Mouse (Mus musculus): Measurements from ENCODE around the gene Galk2.

The Galk2 gene

DNA sequence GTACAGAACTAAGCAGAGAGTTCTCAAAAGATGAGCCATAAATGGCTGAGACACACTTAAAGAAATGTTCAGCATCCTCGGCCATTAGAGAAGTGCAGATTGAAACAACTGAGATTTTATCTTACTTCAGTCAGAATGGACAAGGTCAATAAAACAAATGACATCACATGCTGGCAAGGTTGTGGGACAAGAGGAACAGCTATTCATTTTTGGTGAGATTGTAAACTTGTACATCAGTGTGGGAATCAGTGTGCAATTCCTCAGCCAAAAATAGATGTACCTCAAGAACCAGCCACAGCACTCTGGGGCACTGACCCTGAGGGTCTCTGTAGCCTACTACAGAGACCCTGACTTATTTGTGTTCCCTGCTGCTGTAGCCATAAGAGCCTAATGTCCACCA is 84.4 kb downstream of the Galk2 start:
- DNase-seq, result no peak

GRCm38 (mm10) chr2:125948195-125948594 is 89.3 kb downstream of the Galk2 start:
- DNase-seq, result no peak

DNA sequence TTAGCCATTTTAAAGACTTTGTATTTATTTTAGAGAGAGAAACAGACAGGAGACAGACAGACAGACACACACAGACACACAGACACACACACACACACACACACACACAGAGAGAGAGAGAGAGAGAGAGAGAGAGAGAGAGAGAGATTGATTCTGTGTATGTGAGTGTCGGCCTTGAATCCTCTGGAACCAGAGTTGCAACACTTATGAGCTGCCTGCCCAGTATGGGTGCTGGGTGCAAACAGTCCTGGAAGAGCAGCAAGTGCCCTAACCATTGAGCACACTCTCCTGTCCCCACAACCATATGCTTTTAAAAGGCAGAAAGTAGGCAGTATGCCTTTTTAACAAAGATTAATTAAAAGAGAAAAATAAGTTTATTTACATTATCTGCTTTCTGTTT is 109.9 kb downstream of the Galk2 start:
- no peak for DNase-seq

GRCm38 (mm10) chr2:125973207-125973606 is 114.3 kb downstream of the Galk2 start:
- DNase-seq, result no peak

DNA sequence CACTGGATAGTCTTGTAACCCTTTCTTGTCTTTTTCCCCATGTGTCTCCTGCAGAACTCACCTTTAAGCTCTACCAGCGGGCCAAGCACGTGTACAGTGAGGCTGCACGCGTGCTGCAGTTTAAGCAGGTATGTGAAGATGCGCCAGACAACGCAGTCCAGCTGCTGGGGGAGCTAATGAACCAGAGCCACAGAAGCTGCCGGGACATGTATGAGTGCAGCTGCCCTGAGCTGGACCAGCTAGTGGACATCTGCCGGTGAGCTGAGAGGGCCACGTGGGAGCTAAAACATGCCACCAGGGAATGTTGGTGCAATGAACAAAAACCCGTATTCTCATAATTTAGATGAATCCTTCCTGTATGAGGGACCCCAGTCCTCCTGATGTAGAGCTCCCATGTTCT is 116.3 kb downstream of the Galk2 start:
- no peak for DNase-seq

- DNase-seq, result no peak
Observed at GRCm38 (mm10) chr2:125975808-125976345, 117.0 kb downstream of the Galk2 start.

- DNase-seq, result no peak
Observed at GRCm38 (mm10) chr2:126002291-126002690, 143.4 kb downstream of the Galk2 start.

GRCm38 (mm10) chr2:126006088-126006487 is 147.2 kb downstream of the Galk2 start:
- DNase-seq, result peak; percentile 75 to 77

GRCm38 (mm10) chr2:126006742-126007141 is 147.8 kb downstream of the Galk2 start:
- no peak for DNase-seq

GRCm38 (mm10) chr2:126014989-126015710 is 156.2 kb downstream of the Galk2 start:
- DNase-seq, result no peak

DNA sequence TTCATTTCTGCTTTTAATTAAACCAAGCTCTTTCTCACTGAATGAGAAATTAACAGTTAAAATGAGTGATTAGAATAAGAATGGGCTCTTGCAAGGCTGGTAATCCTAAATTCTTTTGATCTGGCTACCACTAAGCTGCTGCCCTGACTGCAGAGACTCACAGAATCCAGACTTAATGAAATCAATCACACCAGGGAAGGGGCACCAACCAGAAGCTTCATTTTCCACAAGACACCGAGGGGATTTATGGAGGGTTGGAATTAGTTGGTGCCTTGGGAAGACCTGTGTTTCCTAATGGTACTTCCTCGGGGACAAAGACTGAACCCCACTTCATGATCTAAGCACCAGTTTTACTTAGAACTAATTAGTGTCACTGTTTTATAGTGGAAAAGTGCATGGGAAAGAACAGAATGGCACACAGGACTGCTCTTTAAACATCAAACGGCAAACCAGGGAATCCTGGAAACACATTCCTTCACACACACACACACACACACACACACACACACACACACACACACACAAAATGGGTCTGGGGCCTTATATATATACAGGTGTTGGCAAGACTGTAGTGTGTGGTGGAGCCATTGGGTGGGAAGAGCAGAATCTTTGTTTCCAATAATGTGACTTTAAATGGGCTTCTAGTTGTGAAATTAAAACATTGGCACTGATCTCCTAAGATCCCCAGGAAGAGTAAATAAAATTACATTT is 157.0 kb downstream of the Galk2 start:
- no peak for DNase-seq

DNA sequence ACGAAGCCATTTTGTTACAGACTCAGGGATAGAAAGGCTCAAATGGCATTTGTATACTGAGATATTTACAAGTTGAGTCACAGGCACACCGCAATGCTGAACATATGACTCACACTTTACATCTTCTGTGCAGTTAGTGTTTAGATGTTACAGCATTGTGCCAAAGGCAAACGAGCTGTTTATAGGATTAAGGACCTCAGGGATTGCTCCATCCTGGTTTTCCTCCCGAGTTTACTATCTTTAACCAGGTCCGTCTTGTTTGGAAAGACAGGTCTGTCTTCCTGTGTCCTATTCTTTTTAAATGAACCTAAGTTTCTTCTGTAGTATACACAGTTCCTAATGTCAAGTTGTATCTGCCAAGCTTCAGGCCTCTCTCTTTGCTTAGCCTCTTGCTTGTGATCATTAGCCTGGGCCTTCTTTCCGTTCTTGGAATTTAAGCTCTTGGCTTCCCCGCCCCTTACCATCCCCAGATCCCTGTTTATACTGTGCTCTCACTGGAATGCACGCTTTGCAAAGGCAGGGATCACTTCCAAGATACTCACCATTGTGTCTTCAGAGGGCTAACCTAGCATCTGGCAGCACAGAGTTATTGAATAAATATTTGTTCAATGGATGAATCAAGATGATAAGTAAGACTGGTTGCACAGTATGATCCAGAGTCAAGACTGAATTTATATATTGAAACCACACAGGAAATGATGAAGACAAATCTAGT is 172.4 kb downstream of the Galk2 start:
- DNase-seq, result no peak

DNA sequence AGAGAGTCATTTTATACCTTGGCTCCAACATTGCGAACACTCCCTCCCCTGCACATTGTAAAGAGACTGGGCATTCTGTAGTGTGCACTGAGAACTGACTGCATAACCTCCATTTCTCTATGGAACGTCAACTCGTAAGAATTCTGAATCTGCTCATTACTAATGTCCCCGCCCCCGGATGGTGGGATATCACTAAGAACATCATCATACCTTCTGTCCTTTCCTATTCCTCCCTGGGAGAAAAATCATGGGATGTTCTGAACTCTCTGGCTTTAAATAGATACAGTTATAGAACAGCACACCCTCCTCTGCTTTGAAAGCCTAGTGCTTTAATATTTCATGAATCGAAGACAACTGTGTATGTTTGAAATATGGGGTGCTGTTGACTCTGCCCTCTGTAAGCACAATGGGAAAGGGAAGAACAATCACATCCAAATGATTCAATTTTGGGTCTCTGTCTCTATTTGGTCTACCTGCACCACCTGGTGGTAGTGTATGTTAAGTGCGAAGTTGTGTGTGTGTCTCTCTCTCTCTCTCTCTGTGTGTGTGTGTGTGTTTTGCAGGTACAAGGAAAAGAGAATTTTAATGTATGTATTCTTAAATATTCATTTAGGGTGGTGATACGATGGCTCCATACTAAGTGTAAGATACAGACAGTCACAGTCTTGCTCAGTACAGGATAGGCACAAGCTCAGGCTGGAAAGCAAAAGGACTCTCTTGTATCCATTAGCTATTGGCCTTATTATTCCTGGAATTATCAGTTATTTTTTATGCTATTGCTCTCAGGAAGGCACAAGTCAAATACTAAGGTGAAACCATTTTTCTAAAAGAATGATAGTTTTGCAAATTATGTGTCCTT is 174.4 kb downstream of the Galk2 start:
- peak; percentile 50 to 61 for DNase-seq

Data from cerebellum, postnatal 10 days (tissue).